Comparison of ENCODE assay signal across 8 mouse cellular contexts in the genomic region with DNA sequence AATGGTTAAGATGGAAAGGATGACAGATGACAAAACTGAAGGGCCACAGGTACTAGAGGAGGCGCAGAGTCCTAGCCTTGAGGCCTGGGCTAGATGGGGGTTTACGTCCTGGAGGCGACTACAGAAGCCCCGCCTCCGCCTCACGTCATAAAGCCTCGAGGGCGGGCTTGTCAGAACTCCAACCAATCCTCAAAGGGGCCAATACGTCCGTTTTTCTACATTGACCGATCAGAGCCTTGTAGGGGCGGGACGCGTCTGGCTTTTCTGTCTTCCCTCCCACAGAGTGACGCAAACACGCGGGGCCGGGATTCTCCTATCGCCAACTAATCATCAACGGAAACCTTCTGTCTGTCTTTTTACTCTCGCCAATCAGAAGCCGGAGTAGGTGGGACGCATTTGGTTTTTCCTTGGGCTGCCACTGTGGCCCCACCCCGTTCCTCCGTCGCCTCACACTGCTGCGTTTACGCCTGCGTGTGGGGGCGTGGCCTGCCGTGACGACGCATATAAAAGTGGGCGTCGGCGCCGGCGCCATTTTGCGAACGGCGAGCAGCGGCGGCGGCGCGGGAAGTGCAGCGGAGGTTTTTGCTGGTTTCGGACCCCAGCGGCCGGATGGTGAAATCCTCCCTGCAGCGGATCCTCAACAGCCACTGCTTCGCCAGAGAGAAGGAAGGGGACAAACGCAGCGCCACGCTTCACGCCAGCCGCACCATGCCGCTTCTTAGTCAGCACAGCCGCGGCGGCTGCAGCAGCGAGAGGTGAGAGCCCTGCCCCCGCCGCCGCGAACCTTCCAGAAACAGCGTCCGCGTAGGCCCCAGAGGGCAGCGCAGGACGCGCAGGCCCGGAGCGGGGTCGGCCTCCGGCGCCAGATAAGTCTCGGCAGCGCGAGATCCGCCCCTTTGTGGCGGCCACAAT. TPM values are rescaled to one million over a fixed set of nuclear protein-coding genes. Genes with fewer than 3 reads are reported as not detected.
A peak's percentile ranks its signal among the peaks of the same experiment; 100 is the strongest.
DNase-seq lines count a peak whose midpoint lies in the region; ATAC-seq lines count a peak whose summit lies in the region.

TSS of gene Oaz1 (plus strand) at position 506 of the 912 bp plus-strand sequence.

- ATAC-seq in megakaryocyte progenitor cell, adult 5-6 weeks (replicated peaks; ENCODE audit: poor library complexity) = peak; percentile 81

- DNase-seq in adipocyte (ENCODE audit: low spot score) = peak; percentile 100
- DNase-seq in embryo, embryonic 10 days (ENCODE audit: low spot score) = peak; percentile 99
- peak; percentile 98 for DNase-seq in gastrocnemius, postnatal 10 days
- DNase-seq in induced T-regulatory cell, adult 2 months (ENCODE audit: low read depth) = peak; percentile 100
- DNase-seq in left cerebral cortex, adult 9 months (ENCODE audit: low spot score in 2 of 2) = peak; percentile 100
- peak; percentile 97 for DNase-seq in right cerebral cortex, postnatal 14 days
- peak; percentile 98 to 99 for DNase-seq in urinary bladder, postnatal 36 days (ENCODE audit: low spot score in 2 of 2)

RNA-seq across cellular contexts. Expression of gene Oaz1, which starts in this region (rescaled TPM):
- 100 to 1,000 TPM; 846 to 935 TPM for total RNA-seq in gastrocnemius, postnatal 10 days (2021)
- total RNA-seq in megakaryocyte progenitor cell, adult 5-6 weeks (2015) = 1,168 and 1,276 TPM in 2 replicates
- 222 and 291 TPM in 2 replicates for total RNA-seq in megakaryocyte progenitor cell, adult 5-6 weeks (2017)

Comparison
In these comparisons a context has a peak if more than half of its experiments do, and no peak if none do; other contexts are left out.
1. Peak in every context shown above with its lines: DNase-seq and ATAC-seq.